Mouse (Mus musculus) embryonic facial prominence, embryonic 11.5 days (tissue): ENCODE measurements around the gene Cadps2. TPM values are rescaled to one million over a fixed set of nuclear protein-coding genes. Genes with fewer than 3 reads are reported as not detected.

Source experiments
- ATAC-seq: fragments of 200-750 bp; cut with Nextera tagmentation; replicated peaks from 2 replicates; pipeline ENCODE4 v1.8.0; 2017; ENCODE audit warnings: low read depth; ENCODE audit not compliant: insufficient number of reproducible peaks, low FRiP score, low TSS enrichment
- DNase-seq: peaks from one replicate; pipeline ENCODE4 v3.0.0-alpha.2; 2015; ENCODE audit warnings: low spot score
- H3K27ac ChIP-seq: fragments of 300-500 bp; sonication (generic); replicated peaks from 2 replicates; pipeline ENCODE4 v1.5.1; 2014; ENCODE audit warnings: mild to moderate bottlenecking, low read depth, low read length, control low read depth
- H3K27me3 ChIP-seq: fragments of 300-500 bp; sonication (generic); 2 replicates; pipeline ENCODE4 v1.6.1; 2014; ENCODE audit warnings: mild to moderate bottlenecking, low read length, moderate library complexity, mixed read lengths; ENCODE audit not compliant: control insufficient read depth, insufficient read depth
- H3K36me3 ChIP-seq: fragments of 300-500 bp; sonication (generic); replicated peaks from 2 replicates; pipeline ENCODE4 v1.6.1; 2014; ENCODE audit warnings: low read depth, mild to moderate bottlenecking, low read length, moderate library complexity, mixed read lengths; ENCODE audit not compliant: control insufficient read depth, insufficient read depth
- H3K4me1 ChIP-seq: fragments of 300-500 bp; sonication (generic); 2 replicates; pipeline ENCODE4 v1.6.1; 2014; ENCODE audit warnings: low read length, mixed read lengths; ENCODE audit not compliant: control insufficient read depth, insufficient read depth
- H3K4me2 ChIP-seq: fragments of 300-500 bp; sonication (generic); 2 replicates; pipeline ENCODE4 v1.6.1; 2014; ENCODE audit warnings: low read depth, mild to moderate bottlenecking, control low read depth, low read length, moderate library complexity
- H3K4me3 ChIP-seq: fragments of 300-500 bp; sonication (generic); 2 replicates; pipeline ENCODE4 v1.5.1; 2014; ENCODE audit warnings: low read depth, low read length, control low read depth
- H3K9ac ChIP-seq: fragments of 300-500 bp; sonication (generic); replicated peaks from 2 replicates; pipeline ENCODE4 v1.6.1; 2014; ENCODE audit warnings: mild to moderate bottlenecking, control low read depth, low read length
- H3K9me3 ChIP-seq: fragments of 300-500 bp; sonication (generic); replicated peaks from 2 replicates; pipeline ENCODE4 v1.6.1; 2016; ENCODE audit warnings: mild to moderate bottlenecking, low read length, inconsistent platforms, mixed read lengths; ENCODE audit not compliant: control insufficient read depth
- WGBS: fragments of 180-500 bp; shearing (Covaris S2); extraction: QIAGEN DNeasy Blood & Tissue Kit; methylation state at CpG from one replicate; pipeline ENCODE4 v1.1.7; 2014; 5-methylcytosine and 5-hydroxymethylcytosine counted together
- polyA plus RNA-seq: library from polyadenylated mRNA; unstranded; fragments of >200 nt; fragmentation: Nextera tagmentation; extraction: Ambion mirVana; gene quantifications from 2 replicates; pipeline ENCODE4 v1.2.1, GENCODE M21; 2014

Gene Cadps2
- polyA plus RNA-seq, 1 experiment from 2014 or later, result 2.8 TPM

DNA sequence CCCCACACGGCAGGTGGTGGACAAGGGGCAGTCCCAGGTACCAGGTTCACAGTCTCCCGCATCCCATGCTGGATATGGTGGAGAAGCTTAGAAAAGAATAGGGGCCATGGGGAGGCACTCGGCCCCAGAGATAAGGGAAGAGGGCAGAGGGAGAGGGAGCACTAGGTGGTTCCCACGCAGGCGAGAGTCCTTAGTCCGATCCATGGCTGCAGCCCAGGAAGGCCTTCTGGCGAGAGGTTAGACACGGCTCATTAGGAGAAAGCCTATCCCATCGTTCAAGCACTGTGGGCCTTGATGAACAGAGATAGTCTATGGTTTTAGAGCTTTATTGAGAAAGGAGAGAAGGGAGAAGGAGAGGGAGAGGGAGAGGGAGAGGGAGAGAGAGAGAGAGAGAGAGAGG lies 205.2 kb downstream of the Cadps2 start:
- H3K4me3 ChIP-seq, result no peak overlapping the region
- ATAC-seq (no peak), DNase-seq (no peak)
- no peaks in the 10 kb centered on the region for H3K4me1 ChIP-seq
- H3K4me2 ChIP-seq, result no peak overlapping the region
- H3K9ac ChIP-seq, result no peak overlapping the region
- H3K36me3 ChIP-seq, result no peaks in the 10 kb centered on the region
- H3K27ac ChIP-seq, result no peak overlapping the region
- WGBS, result 83% methylated on average over 9 of the region's 9 CpGs
- no peaks in the 10 kb centered on the region for H3K9me3 ChIP-seq
- no peaks in the 10 kb centered on the region for H3K27me3 ChIP-seq

DNA sequence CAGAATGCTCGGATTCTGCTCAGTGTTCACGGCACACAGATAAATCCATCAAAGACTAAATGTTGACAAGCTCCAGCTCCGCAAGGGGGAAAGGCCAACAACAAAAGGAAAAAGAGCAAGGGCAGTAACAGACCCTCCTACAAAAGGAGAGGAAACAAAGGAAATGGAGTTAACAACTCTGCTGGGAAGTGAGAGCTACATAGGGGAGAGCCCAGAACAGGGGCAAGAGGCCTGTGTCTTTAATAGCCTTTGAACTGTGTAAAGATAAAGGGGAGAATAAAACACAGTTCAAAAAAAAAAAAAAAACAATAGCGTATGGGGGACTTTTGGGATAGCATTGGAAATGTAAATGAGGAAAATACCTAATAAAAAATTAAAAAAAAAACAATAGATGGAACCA lies 208.8 kb downstream of the Cadps2 start:
- no peaks in the 10 kb centered on the region for H3K4me1 ChIP-seq
- H3K4me3 ChIP-seq, result no peak overlapping the region
- no peak overlapping the region for H3K9ac ChIP-seq
- no peaks in the 10 kb centered on the region for H3K9me3 ChIP-seq
- DNase-seq (no peak), ATAC-seq (no peak)
- H3K27me3 ChIP-seq, result no peaks in the 10 kb centered on the region
- WGBS, result 48% methylated on average over 4 of the region's 4 CpGs
- H3K27ac ChIP-seq, result no peak overlapping the region
- H3K36me3 ChIP-seq, result no peaks in the 10 kb centered on the region
- H3K4me2 ChIP-seq, result no peak overlapping the region

DNA sequence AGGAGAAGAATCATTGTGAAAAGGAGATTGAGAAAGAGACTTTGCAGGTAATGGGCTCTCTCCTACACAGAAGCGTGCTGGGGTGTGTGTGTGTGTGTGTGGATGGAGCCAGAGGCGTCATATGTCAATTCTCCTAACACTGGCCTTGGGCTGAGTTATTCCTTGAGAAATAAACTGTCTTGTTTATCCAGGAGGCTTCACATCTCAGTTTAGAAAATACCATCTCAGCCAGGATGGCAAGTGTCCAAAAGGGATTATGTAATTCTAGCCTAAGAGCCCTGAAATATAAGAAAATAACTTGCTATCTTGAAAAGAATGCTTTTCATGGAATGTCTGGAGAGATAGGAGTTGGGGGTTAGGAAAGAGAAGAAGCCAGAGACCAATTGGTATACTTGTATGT lies 264.1 kb downstream of the Cadps2 start:
- Histone ChIP-seq H3K27ac (no peak overlapping the region), H3K27me3 (no peaks in the 10 kb centered on the region), H3K9ac (no peak overlapping the region), H3K9me3 (no peaks in the 10 kb centered on the region), H3K36me3 (no peaks in the 10 kb centered on the region), H3K4me2 (no peak overlapping the region), H3K4me1 (no peaks in the 10 kb centered on the region), H3K4me3 (no peak overlapping the region)
- WGBS, result 80% methylated on average over 2 of the region's 2 CpGs
- DNase-seq, result no peak
- no peak for ATAC-seq

DNA sequence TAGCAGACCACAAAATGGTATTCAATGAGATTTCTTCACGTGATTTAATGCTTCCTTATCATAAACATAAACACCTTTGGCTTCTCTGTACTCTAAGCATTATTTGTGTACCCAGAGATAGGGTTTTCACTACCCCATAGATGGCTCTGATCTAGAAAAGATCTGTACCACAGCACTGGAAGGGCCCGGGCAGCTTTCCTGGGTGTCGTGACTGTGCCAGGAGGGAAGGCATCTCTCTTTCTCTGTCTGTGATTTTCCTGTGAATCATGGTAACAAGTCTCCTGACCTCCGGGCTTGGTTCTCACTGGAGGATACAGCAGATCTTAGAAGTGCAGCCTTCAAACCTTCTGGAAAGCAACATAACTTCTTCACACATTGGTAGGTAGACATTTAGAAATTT lies 265.5 kb downstream of the Cadps2 start:
- WGBS, result 89% methylated on average over 4 of the region's 4 CpGs

DNA sequence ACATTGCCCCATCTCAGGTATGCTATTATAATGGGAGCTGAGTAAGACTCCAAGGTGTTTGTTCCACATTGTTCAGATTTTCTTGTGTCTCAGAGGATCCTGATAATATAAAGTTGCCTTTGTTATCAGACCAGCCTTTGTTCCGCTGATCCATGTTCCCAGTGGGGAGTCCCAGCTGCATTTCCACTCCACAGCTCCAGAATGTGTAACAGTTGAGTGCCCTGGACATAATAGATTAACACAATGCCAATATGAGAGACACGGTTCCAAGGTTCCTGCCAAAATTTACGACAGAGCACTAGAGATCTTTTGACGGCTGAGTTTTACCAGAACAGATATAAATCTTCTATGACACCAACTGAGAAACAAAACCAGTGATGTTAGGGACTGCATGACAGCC lies 266.8 kb downstream of the Cadps2 start:
- no peaks in the 10 kb centered on the region for H3K36me3 ChIP-seq
- WGBS, result 67% methylated on average over 4 of the region's 4 CpGs
- no peak overlapping the region for H3K4me2 ChIP-seq
- ATAC-seq (no peak), DNase-seq (no peak)
- H3K4me1 ChIP-seq, result no peaks in the 10 kb centered on the region
- H3K4me3 ChIP-seq, result no peak overlapping the region
- H3K27ac ChIP-seq, result no peak overlapping the region
- no peak overlapping the region for H3K9ac ChIP-seq
- no peaks in the 10 kb centered on the region for H3K27me3 ChIP-seq
- H3K9me3 ChIP-seq, result no peaks in the 10 kb centered on the region

More for the DNA sequence above, 265.5 kb downstream of the Cadps2 start:
- H3K4me1 ChIP-seq, result no peaks in the 10 kb centered on the region
- DNase-seq (no peak), ATAC-seq (no peak)
- H3K27ac ChIP-seq, result no peak overlapping the region
- no peak overlapping the region for H3K9ac ChIP-seq
- H3K36me3 ChIP-seq, result no peaks in the 10 kb centered on the region
- H3K27me3 ChIP-seq, result no peaks in the 10 kb centered on the region
- no peak overlapping the region for H3K4me3 ChIP-seq
- no peak overlapping the region for H3K4me2 ChIP-seq
- H3K9me3 ChIP-seq, result no peaks in the 10 kb centered on the region

DNA sequence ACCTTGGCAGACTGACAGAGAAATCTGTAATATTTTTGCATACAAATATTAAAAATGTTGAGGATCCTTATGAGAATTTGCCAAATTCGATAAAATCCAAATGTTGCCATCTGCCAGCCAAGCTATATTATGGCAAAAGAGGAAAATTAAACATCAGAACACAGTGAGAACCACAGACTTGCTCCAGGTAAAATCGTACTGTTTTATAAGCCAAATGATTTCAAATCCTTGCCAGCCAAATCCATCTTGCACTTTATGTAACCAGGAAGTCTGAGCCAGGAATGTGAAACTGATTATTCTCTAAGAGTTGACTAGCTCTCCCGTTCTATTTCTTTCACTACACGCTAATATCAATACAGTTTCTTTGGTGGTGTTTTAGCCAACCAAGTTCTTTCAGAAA lies 269.5 kb downstream of the Cadps2 start:
- Histone ChIP-seq H3K4me3 (no peak overlapping the region), H3K9ac (no peak overlapping the region), H3K4me2 (no peak overlapping the region), H3K27me3 (no peaks in the 10 kb centered on the region), H3K27ac (no peak overlapping the region), H3K36me3 (no peaks in the 10 kb centered on the region), H3K4me1 (no peaks in the 10 kb centered on the region), H3K9me3 (no peaks in the 10 kb centered on the region)
- DNase-seq (no peak), ATAC-seq (no peak)
- WGBS, result 90% methylated on average over 4 of the region's 4 CpGs

DNA sequence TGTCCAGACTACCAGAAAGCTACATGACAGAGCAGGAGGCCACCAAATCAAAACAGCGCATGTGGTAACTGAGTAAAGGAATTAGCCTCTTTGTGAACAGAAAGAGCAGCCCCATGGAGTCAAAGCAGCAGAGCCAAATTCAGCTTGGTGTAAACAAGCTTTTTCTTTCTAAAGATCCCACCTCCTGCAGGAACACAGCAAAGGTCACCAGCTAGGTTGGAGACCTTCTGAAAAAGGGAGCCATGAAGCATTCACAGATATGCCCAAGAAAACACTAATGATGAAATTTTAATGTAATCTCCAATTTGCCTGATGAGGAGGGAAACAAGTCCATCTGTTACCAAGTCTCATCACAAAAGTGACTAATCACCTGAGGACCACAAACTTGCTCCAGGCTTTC lies 270.5 kb downstream of the Cadps2 start:
- no peak overlapping the region for H3K4me2 ChIP-seq
- no peaks in the 10 kb centered on the region for H3K4me1 ChIP-seq
- H3K9ac ChIP-seq, result no peak overlapping the region
- ATAC-seq (no peak), DNase-seq (no peak)
- H3K36me3 ChIP-seq, result no peaks in the 10 kb centered on the region
- WGBS, result 82% methylated on average over 1 of the region's 1 CpGs
- no peak overlapping the region for H3K4me3 ChIP-seq
- no peaks in the 10 kb centered on the region for H3K27me3 ChIP-seq
- H3K9me3 ChIP-seq, result no peaks in the 10 kb centered on the region
- no peak overlapping the region for H3K27ac ChIP-seq

DNA sequence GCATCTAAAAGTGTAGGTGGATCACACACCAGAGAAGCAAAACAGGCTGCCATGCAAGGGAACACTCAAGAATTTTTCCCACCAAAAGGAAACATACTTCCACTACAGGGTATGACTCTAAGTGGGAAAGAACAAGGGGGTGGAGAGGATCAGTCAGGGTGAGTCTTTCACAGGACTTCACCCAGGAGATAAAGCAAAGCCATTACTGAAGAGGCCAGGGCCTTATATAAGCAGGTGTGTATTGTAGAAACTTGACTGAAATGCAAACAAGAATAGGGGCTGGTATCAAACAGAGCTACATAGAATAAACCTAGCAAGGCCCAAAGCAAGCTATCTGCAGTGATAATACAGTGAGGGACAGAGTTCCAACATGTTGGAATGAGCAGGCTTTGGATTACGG lies 271.6 kb downstream of the Cadps2 start:
- Histone ChIP-seq H3K27ac (no peak overlapping the region), H3K27me3 (no peaks in the 10 kb centered on the region), H3K4me3 (no peak overlapping the region), H3K4me2 (no peak overlapping the region), H3K9ac (no peak overlapping the region), H3K9me3 (no peaks in the 10 kb centered on the region), H3K36me3 (no peaks in the 10 kb centered on the region), H3K4me1 (no peaks in the 10 kb centered on the region)
- DNase-seq (no peak), ATAC-seq (no peak)
- WGBS, result 81% methylated on average over 1 of the region's 1 CpGs
